Mouse (Mus musculus) bone marrow macrophage, adult 2 months (primary cell): ENCODE measurements at regions not wholly inside any gene's neighbourhood (a gene's known extent, or its start where the extent isn't known, plus 50 kb on each side); places are given as distances from the start of the nearest gene placed in this dataset.

ENCODE experiments used
- H3K27ac ChIP-seq: 2 replicates; pipeline ENCODE4 v1.5.1; 2012; ENCODE audit warnings: low read depth, low read length; ENCODE audit not compliant: insufficient read depth
- H3K4me1 ChIP-seq: 2 replicates; pipeline ENCODE4 v1.6.1; 2012; ENCODE audit warnings: low read length; ENCODE audit not compliant: control insufficient read depth, insufficient read depth
- H3K4me3 ChIP-seq: 2 replicates; pipeline ENCODE4 v1.5.1; 2012; ENCODE audit warnings: mild to moderate bottlenecking, low read length, moderate library complexity; ENCODE audit not compliant: insufficient read depth
- CTCF ChIP-seq: IDR thresholded peaks from 2 replicates; pipeline ENCODE4 v1.5.1; 2012; ENCODE audit warnings: low read depth, mild to moderate bottlenecking, low read length, moderate library complexity
- POLR2A ChIP-seq: IDR thresholded peaks from 2 replicates; pipeline ENCODE4 v1.6.1; 2012; ENCODE audit warnings: mild to moderate bottlenecking, low read depth, low read length, borderline replicate concordance

- Histone ChIP-seq H3K27ac (no peak overlapping the region), H3K4me3 (no peak overlapping the region), H3K4me1 (peaks cover 13% of the 10 kb centered on the region; the same call in 1 of the 2 replicates)
- TF ChIP-seq POLR2A (no peak), CTCF (no peak)
Measured at GRCm38 (mm10) chr14:105495161-105495560, 236.8 kb downstream of the Ndfip2 start.

DNA sequence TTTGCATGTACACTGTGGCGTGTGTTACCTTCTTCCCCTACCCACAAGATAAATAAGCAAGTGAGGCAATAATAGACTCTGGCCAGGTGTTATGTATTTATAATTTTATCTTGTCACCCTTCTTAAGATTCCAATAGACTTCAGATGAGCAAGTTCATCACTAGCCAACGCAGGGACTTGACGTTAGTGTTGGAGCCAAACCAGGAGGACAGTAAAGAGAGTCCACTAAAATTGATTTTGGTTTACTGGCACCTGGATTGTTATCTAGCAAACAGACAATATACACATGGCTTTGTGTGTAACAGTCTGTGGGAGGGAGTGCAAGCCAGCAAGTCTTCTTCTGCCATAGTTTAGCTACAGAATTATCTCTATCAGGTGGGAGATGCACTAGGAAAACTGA is 236.0 kb downstream of the Ndfip2 start:
- H3K27ac ChIP-seq = no peak overlapping the region
- H3K4me1 ChIP-seq = peaks cover 11% of the 10 kb centered on the region; the same call in 1 of the 2 replicates
- TF ChIP-seq POLR2A = no peak
- no peak for TF ChIP-seq CTCF
- no peak overlapping the region for H3K4me3 ChIP-seq

DNA sequence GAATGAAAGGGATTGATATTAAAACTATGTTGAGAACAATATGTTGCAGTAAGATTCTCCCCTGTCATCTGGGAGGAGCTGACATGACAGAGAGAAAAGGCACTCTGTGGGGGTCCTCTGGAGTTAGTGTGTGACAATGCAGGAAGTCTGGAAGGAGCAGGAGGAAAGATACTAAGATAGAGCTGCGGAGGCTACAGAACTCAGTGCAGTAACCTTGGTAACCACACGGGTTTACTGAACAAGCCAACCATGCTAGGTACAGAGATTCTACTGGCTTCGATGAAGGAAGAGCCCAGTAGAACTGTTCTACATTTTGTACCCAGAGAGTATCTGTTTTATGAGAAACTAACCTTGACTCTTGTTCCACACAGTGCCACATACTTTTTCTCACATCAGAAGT is 231.8 kb downstream of the Ndfip2 start:
- no peak overlapping the region for H3K4me3 ChIP-seq
- H3K4me1 ChIP-seq = no peaks in the 10 kb centered on the region
- H3K27ac ChIP-seq = no peak overlapping the region
- no peak for TF ChIP-seq POLR2A
- TF ChIP-seq CTCF = no peak

- TF ChIP-seq POLR2A = no peak
- no peak for TF ChIP-seq CTCF
- Histone ChIP-seq H3K4me1 (peaks cover 5% of the 10 kb centered on the region), H3K4me3 (peak overlapping the region; percentile 38), H3K27ac (no peak overlapping the region)
Measured at GRCm38 (mm10) chr14:105483352-105484083, 225.1 kb downstream of the Ndfip2 start.

DNA sequence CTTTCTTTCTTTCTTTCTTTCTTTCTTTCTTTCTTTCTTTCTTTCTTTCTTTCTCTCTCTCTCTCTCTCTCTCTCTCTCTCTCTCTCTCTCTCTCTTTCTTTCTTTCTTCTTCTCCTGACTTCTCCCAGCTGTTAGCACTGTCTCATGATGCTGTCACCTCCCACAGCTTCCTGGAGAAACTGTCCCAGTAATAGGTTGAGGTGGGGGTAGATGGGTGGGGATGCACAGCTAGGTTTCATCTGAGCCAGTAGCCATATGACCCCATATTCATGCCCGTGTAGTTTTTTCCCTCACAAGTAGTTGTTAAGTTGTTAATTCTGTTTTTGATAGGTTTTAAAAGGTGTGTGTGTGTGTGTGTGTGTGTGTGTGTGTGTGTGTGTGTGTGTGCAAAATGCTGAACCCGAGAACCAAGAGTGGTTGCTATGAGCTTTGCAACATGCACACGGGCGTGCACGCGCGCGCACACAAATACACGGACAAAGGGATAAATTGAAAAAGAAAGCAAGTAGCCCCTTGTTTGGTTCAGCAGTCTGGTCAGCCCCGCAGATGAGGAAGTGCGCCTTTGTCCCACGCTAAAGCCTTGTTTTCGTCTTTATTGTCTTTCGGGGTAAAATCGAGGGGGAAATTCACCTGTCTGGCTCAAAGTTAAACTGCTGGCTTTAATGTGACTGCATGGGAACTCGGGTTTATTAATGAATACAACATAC is 224.4 kb downstream of the Ndfip2 start:
- TF ChIP-seq POLR2A = no peak
- TF ChIP-seq CTCF = no peak
- peaks cover 5% of the 10 kb centered on the region for H3K4me1 ChIP-seq
- H3K27ac ChIP-seq = no peak overlapping the region
- peak overlapping the region; percentile 38 for H3K4me3 ChIP-seq

DNA sequence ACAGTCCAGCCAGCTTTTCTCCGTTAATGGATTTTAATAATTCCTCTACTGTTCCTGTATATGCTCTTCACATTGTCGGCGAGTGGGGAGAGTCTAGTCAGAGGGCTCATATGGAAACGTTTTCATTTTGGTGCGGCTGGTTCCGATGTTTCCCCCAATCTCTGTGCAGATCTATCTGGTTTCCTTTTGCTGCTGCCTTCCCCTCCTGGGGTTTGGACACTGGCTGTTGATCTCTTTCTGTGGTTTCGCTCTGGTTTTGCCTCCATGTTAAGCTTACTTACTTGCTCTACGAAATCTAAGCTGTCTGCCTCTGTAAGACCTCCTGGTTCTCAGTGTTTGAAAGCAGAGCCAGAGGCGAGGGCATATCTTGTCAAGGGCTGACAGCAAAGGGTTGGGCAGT is 221.7 kb downstream of the Ndfip2 start:
- TF ChIP-seq POLR2A (no peak), CTCF (no peak)
- H3K4me1 ChIP-seq = peaks cover 5% of the 10 kb centered on the region
- no peak overlapping the region for H3K27ac ChIP-seq
- no peak overlapping the region for H3K4me3 ChIP-seq

DNA sequence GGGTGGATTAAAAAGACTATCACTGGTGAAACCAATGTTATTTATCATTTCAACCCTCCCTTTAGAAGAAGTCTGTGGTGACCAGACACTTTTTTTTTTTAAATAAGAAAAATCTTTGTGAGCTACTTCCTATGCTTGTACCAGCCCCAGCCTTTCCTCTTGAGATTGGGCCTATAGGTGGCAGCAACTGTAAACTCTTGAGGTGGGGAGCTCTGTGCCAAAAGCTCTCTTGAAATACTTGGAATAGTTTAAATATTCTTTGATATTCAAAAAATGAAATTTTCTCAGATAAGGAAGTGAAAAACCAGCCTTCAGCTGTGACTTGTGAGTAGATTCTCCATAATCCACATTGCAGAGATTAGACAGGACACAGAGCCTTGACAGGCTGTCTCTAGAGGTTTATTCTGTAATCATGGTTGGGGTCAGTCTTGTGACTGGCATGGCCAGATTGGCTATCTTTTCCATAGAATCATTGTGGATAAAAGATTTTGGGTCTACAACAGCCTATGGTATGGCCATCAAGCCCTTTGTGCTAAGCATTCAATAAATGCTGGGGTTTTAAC is 216.7 kb downstream of the Ndfip2 start:
- Histone ChIP-seq H3K4me1 (no peaks in the 10 kb centered on the region), H3K4me3 (no peak overlapping the region), H3K27ac (no peak overlapping the region)
- TF ChIP-seq POLR2A (no peak), CTCF (no peak)

- Histone ChIP-seq H3K27ac (no peak overlapping the region), H3K4me1 (no peaks in the 10 kb centered on the region), H3K4me3 (no peak overlapping the region)
- TF ChIP-seq CTCF = no peak
Measured at GRCm38 (mm10) chr14:105448919-105449458, 190.6 kb downstream of the Ndfip2 start.

- H3K4me1 ChIP-seq = no peaks in the 10 kb centered on the region
- TF ChIP-seq POLR2A (no peak), CTCF (no peak)
- H3K27ac ChIP-seq = no peak overlapping the region
- H3K4me3 ChIP-seq = no peak overlapping the region
Measured at GRCm38 (mm10) chr14:105447088-105447487, 188.7 kb downstream of the Ndfip2 start.

DNA sequence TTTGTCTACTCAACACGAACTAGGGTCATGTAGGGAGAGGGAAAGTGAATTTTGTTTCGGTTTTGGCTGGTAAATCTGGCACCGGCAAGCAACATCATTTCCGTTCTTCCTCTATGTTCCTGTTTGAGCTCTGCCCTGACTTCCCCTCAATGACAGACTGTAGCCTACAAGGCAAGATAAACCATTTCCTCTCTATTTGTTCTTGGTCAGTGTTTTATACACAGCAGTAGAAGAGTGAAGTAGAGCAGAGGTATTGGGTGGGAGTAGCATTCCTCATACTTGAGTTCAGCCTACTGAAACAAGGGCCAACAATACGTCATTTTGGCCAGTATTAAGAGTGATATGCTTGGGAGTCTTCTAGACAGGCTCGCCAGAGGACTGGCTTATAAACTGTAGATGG is 177.0 kb downstream of the Ndfip2 start:
- TF ChIP-seq POLR2A (no peak), CTCF (no peak)

More for the DNA sequence above, 177.0 kb downstream of the Ndfip2 start:
- no peak overlapping the region for H3K27ac ChIP-seq
- peaks cover 7% of the 10 kb centered on the region for H3K4me1 ChIP-seq
- H3K4me3 ChIP-seq = no peak overlapping the region
